Mouse (Mus musculus): ENCODE measurements around the gene Mst1r. TPM values are rescaled to one million over a fixed set of nuclear protein-coding genes. Genes with fewer than 3 reads are reported as not detected.

Gene Mst1r
- polyA plus RNA-seq, 1 experiment from 2014 or later: 0.38 TPM

DNA sequence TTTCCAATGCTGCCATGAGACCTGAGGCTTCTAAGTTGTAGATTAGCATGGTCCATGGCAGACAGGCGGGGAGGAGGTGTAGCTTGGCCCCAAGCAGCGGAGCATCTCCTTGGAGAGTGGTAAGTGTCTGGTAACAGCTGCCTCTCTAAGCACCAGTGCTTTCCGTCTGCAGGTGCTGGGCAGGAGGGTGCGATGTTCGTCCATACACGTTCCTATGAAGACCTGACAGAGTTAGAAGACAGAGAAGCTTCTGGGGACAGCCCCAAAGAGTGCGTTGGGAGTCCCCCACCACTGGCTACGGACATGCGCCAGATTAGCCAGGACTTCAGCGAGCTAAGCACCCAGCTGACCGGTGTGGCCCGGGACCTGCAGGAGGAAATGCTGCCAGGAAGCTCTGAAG is 6.8 kb upstream of the Mst1r start:
- no peak overlapping the region for H3K4me3 ChIP-seq (ENCODE audit: low read depth, low read length)
- H3K4me1 ChIP-seq (ENCODE audit: insufficient read depth): peaks cover 4% of the 10 kb centered on the region; the same call in 1 of the 2 replicates
- H3K9me3 ChIP-seq (ENCODE audit: low read length): no peaks in the 10 kb centered on the region
- WGBS (ENCODE audit: insufficient replicate concordance): 65% methylated on average over 12 of the region's 12 CpGs
- 0 out of 2 replicates have a peak overlapping the region, but pooled peaks have one; percentile 8 for H3K27ac ChIP-seq (ENCODE audit: low read depth)
- no peak; the same call in 1 of the 2 replicates for ATAC-seq
- H3K9ac ChIP-seq (replicated peaks): no peak overlapping the region
- H3K27me3 ChIP-seq (ENCODE audit: insufficient read depth, low read length): no peaks in the 10 kb centered on the region
- TF ChIP-seq EP300 (IDR thresholded peaks at IDR 0.05; ENCODE audit: low read depth) (no peak), CTCF (IDR thresholded peaks at IDR 0.05; ENCODE audit: low read depth) (no peak)
- no peak for DNase-seq
- no peak overlapping the region for H3K4me2 ChIP-seq (ENCODE audit: low read depth, low read length)
- peaks cover 13% of the 10 kb centered on the region for H3K36me3 ChIP-seq (replicated peaks; ENCODE audit: insufficient read depth, low read length)

DNA sequence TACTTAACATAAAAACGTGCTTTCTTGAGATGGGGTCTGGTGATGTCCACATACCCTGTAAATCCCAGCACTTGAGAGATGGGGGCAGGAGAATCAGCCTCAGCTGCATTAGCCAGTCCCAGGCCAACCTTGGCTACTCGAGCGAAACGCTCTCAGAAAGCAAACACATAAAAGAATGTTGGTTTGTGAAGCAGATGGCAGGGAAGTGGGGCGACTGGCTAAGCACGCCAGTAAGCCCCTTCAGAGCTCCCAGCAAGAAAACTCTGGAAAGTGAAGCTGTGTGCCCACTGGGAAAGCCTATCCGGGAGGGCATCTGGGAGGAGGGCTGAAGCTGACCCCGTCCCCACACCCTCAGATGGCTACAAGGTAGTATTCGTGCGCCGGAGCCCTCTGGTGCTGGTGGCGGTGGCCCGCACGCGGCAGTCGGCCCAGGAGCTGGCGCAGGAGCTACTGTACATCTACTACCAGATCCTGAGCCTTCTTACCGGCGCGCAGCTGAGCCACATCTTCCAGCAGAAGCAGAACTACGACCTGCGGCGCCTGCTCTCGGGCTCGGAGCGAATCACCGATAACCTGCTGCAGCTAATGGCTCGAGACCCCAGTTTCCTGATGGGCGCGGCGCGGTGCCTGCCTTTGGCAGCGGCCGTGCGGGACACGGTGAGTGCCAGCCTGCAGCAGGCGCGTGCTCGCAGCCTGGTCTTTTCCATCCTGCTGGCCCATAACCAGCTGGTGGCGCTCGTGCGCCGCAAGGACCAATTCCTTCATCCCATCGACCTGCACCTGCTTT is 5.6 kb upstream of the Mst1r start:
- H3K9ac ChIP-seq (replicated peaks): no peak overlapping the region

GRCm38 (mm10) chr9:107901627-107901914 is 5.1 kb upstream of the Mst1r start:
- peak overlapping the region; percentile 56 for H3K4me2 ChIP-seq (ENCODE audit: low read depth, low read length)
- H3K4me1 ChIP-seq (ENCODE audit: insufficient read depth): peaks cover 6% of the 10 kb centered on the region
- no peak overlapping the region for H3K4me3 ChIP-seq (ENCODE audit: low read depth, low read length)
- TF ChIP-seq EP300 (IDR thresholded peaks at IDR 0.05; ENCODE audit: low read depth): no peak
- no peaks in the 10 kb centered on the region for H3K27me3 ChIP-seq (ENCODE audit: insufficient read depth, low read length)
- DNase-seq (no peak), ATAC-seq (no peak)
- no peaks in the 10 kb centered on the region for H3K9me3 ChIP-seq (ENCODE audit: low read length)
- no peak overlapping the region for H3K27ac ChIP-seq (ENCODE audit: low read depth)
- no peak overlapping the region for H3K9ac ChIP-seq (replicated peaks)
- 47% methylated on average over 17 of the region's 17 CpGs for WGBS (ENCODE audit: insufficient replicate concordance)
- peaks cover 13% of the 10 kb centered on the region for H3K36me3 ChIP-seq (replicated peaks; ENCODE audit: insufficient read depth, low read length)

More for the DNA sequence above, 5.6 kb upstream of the Mst1r start:
- no peak overlapping the region for H3K27ac ChIP-seq (ENCODE audit: low read depth)
- DNase-seq (peak; percentile 80), ATAC-seq (peak; percentile 55)
- TF ChIP-seq CTCF (IDR thresholded peaks at IDR 0.05; ENCODE audit: low read depth): peak; percentile 81
- no peak for TF ChIP-seq EP300 (IDR thresholded peaks at IDR 0.05; ENCODE audit: low read depth)
- peaks cover 4% of the 10 kb centered on the region for H3K4me1 ChIP-seq (ENCODE audit: insufficient read depth)
- H3K27me3 ChIP-seq (ENCODE audit: insufficient read depth, low read length): no peaks in the 10 kb centered on the region
- H3K4me2 ChIP-seq (ENCODE audit: low read depth, low read length): peak overlapping the region; percentile 56
- no peaks in the 10 kb centered on the region for H3K9me3 ChIP-seq (ENCODE audit: low read length)
- WGBS (ENCODE audit: insufficient replicate concordance): 18% methylated on average over 44 of the region's 44 CpGs
- peak overlapping the region; percentile 9; the same call in 1 of the 2 replicates for H3K4me3 ChIP-seq (ENCODE audit: low read depth, low read length)
- peaks cover 13% of the 10 kb centered on the region for H3K36me3 ChIP-seq (replicated peaks; ENCODE audit: insufficient read depth, low read length)

DNA sequence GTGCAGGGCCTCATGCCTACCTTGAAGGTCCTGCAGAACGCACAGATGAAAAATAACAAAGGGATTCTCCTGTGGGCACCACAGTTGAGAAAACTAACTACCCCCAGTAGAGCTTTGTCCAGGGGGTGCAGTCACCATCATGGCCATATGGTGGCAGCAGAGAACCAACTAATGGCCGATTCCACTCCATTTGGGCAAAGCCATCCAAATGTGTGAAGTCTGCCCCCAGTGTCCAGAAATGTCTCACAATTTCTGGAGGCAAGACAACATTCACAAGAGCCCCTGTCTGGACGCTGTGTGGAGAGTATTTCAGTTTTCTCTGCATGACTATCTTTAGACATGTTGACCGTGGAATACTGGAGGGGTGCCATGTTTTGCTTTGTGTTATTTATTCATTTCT is 1.9 kb upstream of the Mst1r start:
- Histone ChIP-seq H3K4me1 (ENCODE audit: insufficient read depth) (peaks cover 29% of the 10 kb centered on the region), H3K9me3 (ENCODE audit: low read length) (no peaks in the 10 kb centered on the region), H3K4me2 (ENCODE audit: low read depth, low read length) (no peak overlapping the region), H3K27ac (ENCODE audit: low read depth) (no peak overlapping the region), H3K36me3 (replicated peaks; ENCODE audit: insufficient read depth, low read length) (peaks cover 10% of the 10 kb centered on the region), H3K27me3 (ENCODE audit: insufficient read depth, low read length) (no peaks in the 10 kb centered on the region), H3K9ac (replicated peaks) (no peak overlapping the region), H3K4me3 (ENCODE audit: low read depth, low read length) (no peak overlapping the region)
- DNase-seq: peak; percentile 90
- peak; percentile 59 for ATAC-seq
- TF ChIP-seq CTCF (IDR thresholded peaks at IDR 0.05; ENCODE audit: low read depth) (peak; percentile 99), EP300 (IDR thresholded peaks at IDR 0.05; ENCODE audit: low read depth) (no peak)
- WGBS (ENCODE audit: insufficient replicate concordance): 8% methylated on average over 4 of the region's 4 CpGs

DNA sequence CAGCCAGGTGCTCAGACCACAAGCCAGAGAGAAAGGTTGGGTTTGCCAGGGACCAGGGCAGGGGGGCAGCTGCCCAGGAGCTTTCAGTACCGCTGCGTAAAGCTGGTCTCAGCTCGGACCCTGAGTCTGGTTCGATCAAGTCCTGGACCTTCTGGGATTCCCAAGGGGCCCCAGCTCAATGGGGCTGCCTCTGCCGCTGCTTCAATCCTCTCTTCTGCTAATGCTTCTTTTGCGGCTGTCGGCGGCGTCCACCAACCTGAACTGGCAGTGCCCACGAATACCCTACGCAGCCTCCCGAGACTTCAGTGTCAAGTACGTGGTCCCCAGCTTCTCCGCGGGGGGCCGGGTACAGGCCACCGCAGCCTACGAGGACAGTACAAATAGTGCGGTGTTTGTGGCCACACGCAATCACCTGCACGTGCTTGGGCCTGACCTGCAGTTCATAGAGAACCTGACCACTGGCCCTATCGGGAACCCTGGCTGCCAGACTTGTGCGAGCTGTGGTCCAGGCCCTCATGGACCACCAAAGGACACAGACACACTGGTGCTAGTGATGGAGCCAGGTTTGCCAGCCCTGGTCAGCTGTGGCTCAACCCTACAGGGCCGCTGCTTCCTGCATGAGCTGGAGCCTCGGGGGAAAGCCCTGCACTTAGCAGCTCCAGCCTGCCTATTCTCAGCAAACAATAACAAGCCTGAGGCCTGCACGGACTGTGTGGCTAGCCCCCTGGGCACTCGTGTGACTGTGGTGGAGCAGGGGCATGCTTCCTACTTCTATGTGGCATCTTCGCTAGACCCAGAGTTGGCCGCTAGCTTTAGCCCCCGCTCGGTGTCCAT is 511 bp downstream of the Mst1r start:
- DNase-seq (no peak), ATAC-seq (peak; percentile 42)
- TF ChIP-seq CTCF (IDR thresholded peaks at IDR 0.05; ENCODE audit: low read depth): no peak
- no peak for TF ChIP-seq EP300 (IDR thresholded peaks at IDR 0.05; ENCODE audit: low read depth)
- Histone ChIP-seq H3K9me3 (ENCODE audit: low read length) (no peaks in the 10 kb centered on the region), H3K4me2 (ENCODE audit: low read depth, low read length) (peak overlapping the region; percentile 75), H3K4me3 (ENCODE audit: low read depth, low read length) (peak overlapping the region; percentile 38), H3K36me3 (replicated peaks; ENCODE audit: insufficient read depth, low read length) (peaks cover 5% of the 10 kb centered on the region; the same call in 1 of the 2 replicates), H3K27ac (ENCODE audit: low read depth) (peak overlapping the region; percentile 7; the same call in 1 of the 2 replicates), H3K9ac (replicated peaks) (peak overlapping the region; percentile 51), H3K27me3 (ENCODE audit: insufficient read depth, low read length) (no peaks in the 10 kb centered on the region), H3K4me1 (ENCODE audit: insufficient read depth) (peaks cover 25% of the 10 kb centered on the region)
- 51% methylated on average over 31 of the region's 31 CpGs for WGBS (ENCODE audit: insufficient replicate concordance)

DNA sequence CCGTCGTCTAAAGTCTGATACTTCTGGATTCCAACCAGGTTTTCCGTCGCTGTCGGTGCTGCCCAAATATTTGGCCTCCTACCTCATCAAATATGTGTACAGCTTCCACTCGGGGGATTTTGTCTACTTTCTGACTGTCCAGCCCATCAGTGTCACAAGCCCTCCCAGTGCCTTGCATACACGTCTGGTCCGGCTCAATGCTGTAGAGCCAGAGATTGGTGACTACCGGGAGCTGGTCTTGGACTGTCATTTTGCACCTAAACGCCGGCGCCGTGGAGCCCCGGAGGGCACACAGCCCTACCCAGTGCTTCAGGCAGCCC is 1.1 kb downstream of the Mst1r start:
- Histone ChIP-seq H3K27me3 (ENCODE audit: insufficient read depth, low read length) (no peaks in the 10 kb centered on the region), H3K9me3 (ENCODE audit: low read length) (no peaks in the 10 kb centered on the region), H3K4me2 (ENCODE audit: low read depth, low read length) (peak overlapping the region; percentile 75), H3K36me3 (replicated peaks; ENCODE audit: insufficient read depth, low read length) (peaks cover under 1% of the 10 kb centered on the region; the same call in 1 of the 2 replicates), H3K4me3 (ENCODE audit: low read depth, low read length) (no peak overlapping the region), H3K9ac (replicated peaks) (0 out of 2 replicates have a peak overlapping the region, but pooled peaks have one; percentile 16), H3K4me1 (ENCODE audit: insufficient read depth) (peaks cover 25% of the 10 kb centered on the region), H3K27ac (ENCODE audit: low read depth) (no peak overlapping the region)
- DNase-seq (no peak), ATAC-seq (peak; percentile 29)
- 78% methylated on average over 14 of the region's 14 CpGs for WGBS (ENCODE audit: insufficient replicate concordance)
- TF ChIP-seq CTCF (IDR thresholded peaks at IDR 0.05; ENCODE audit: low read depth) (no peak), EP300 (IDR thresholded peaks at IDR 0.05; ENCODE audit: low read depth) (no peak)
